ENCODE assay signal across 1 mouse cellular context in the genomic region with DNA sequence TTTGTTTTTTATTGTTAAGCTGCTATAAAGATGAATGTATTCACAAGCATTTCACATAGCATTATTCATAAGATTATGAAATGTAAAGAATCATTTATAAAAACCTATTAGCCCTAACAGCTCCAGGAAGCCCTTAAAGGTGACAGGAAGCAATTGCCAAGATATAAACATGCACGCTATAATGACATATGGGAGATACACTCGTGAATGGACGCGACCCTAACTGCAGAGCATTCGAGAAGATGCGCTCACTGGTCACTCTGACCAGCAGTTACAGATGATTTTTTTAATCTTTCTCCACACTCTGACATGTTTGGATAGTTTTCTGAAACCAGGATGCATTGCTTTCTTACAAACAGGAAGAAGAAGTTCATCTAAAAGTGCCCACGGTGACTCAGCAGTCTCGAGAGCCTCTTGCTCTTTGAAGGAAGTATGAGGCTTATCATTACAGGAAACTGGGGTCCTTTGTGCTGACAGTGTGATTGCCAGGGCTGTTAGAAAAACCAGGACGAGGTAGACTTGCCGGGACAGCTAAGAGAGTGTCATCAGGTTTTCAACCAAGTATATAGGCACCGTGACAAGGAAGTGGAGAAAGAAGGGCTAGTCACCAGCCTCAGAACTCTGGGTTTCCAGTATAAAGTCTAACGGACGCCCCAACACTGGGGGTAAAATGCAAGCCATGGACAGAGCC.
TF ChIP-seq lines count a peak whose summit lies in the region.

No protein-coding gene starts in this region.

TF ChIP-seq in CH12.LX, 34 proteins besides CTCF, POLR2A, EP300 and RAD21 (continued from another document):
- no peak for TF ChIP-seq TBP (conservative IDR thresholded peaks at IDR 0.05; ENCODE audit: low read depth, low read length)
- TF ChIP-seq KAT2A (IDR thresholded peaks at IDR 0.05; ENCODE audit: insufficient replicate concordance, low read length) = no peak
- TF ChIP-seq MAFK (IDR thresholded peaks at IDR 0.05; ENCODE audit: insufficient replicate concordance, low read length) = peak; percentile 35; the same call in 1 of the 2 replicates
